Mouse (Mus musculus) gastrocnemius, postnatal 14 days (tissue): ENCODE measurements around the gene Pgm2. TPM values are rescaled to one million over a fixed set of nuclear protein-coding genes. Genes with fewer than 3 reads are reported as not detected.
A peak's percentile ranks its signal among the peaks of the same experiment; 100 is the strongest.

Experiments used
- DNase-seq: peaks from one replicate; pipeline ENCODE4 v3.0.0; 2021; ENCODE audit warnings: mixed read lengths
- intact Hi-C: fragments of 180-260 bp; cut with DNase I; formaldehyde crosslinking; loops from one replicate; pipeline ENCODE4 v1.15.1; 2025; ENCODE audit warnings: low total_unique reads
- long read RNA-seq, 2 experiments: library from polyadenylated mRNA; stranded (forward); transcript quantifications; one replicate each; pipeline ENCODE4 v2.0.0; 2021
- total RNA-seq, 2 experiments: library from RNA; stranded (reverse); gene quantifications; 2 replicates each; pipeline ENCODE4 v1.2.3; 2021

Pgm2 gene
- total RNA-seq: 1 to 10 TPM; 4.9 to 5.2 TPM
- long read RNA-seq, experiment 1, partial matches to known transcripts: 1 of 6 reads
- long read RNA-seq, experiment 1, other reads (novel, unspliced or antisense): 1 of 6 reads
- long read RNA-seq, experiment 2, transcript Pgm2-201 (14 exons, 2,369 nt): major isoform, 5 of 5 reads
- long read RNA-seq, experiment 2, partial matches to known transcripts: 0 of 5 reads
- long read RNA-seq, experiment 2, other reads (novel, unspliced or antisense): 0 of 5 reads

GRCm38 (mm10) chr5:64092748-64093292 is at the start of gene Pgm2:
TSS of gene Pgm2 (plus strand) at chr5:64092950.
- intact Hi-C loops: no loop called here
- DNase-seq: peak; percentile 88

- intact Hi-C loops: no loop called here
- DNase-seq: no peak
Observed at GRCm38 (mm10) chr5:64043694-64044453, 48.9 kb upstream of the Pgm2 start.

- DNase-seq: no peak
- intact Hi-C loops: no loop called here
Observed at GRCm38 (mm10) chr5:64044790-64045189, 48.0 kb upstream of the Pgm2 start.

GRCm38 (mm10) chr5:64045502-64045901 is 47.2 kb upstream of the Pgm2 start:
- intact Hi-C loops: no loop called here
- DNase-seq: peak; percentile 52

- intact Hi-C loops: no loop called here
- no peak for DNase-seq
Observed at GRCm38 (mm10) chr5:64046995-64047394, 45.8 kb upstream of the Pgm2 start.

- no peak for DNase-seq
- intact Hi-C loops: no loop called here
Observed at GRCm38 (mm10) chr5:64047921-64048320, 44.8 kb upstream of the Pgm2 start.

GRCm38 (mm10) chr5:64048605-64049004 is 44.1 kb upstream of the Pgm2 start:
- no peak for DNase-seq
- intact Hi-C loops: no loop called here

GRCm38 (mm10) chr5:64049256-64049655 is 43.5 kb upstream of the Pgm2 start:
- DNase-seq: no peak
- intact Hi-C loops: no loop called here

- intact Hi-C loops: no loop called here
- no peak for DNase-seq
Observed at GRCm38 (mm10) chr5:64053010-64053409, 39.7 kb upstream of the Pgm2 start.

GRCm38 (mm10) chr5:64056210-64056609 is 36.5 kb upstream of the Pgm2 start:
- DNase-seq: no peak
- intact Hi-C loops: no loop called here

- intact Hi-C loops: loop anchor here (10.0 kb wide), 1 partner anchor 86 kb away; no protein-coding TSS in a partner anchor
- DNase-seq: no peak
Observed at GRCm38 (mm10) chr5:64060881-64061280, 31.9 kb upstream of the Pgm2 start.

- intact Hi-C loops: loop anchor here (10.0 kb wide), 1 partner anchor 87 kb away; no protein-coding TSS in a partner anchor
- DNase-seq: no peak
Observed at GRCm38 (mm10) chr5:64061643-64062042, 31.1 kb upstream of the Pgm2 start.

- intact Hi-C loops: loop anchor here (10.0 kb wide), 1 partner anchor 88 kb away; no protein-coding TSS in a partner anchor
- no peak for DNase-seq
Observed at GRCm38 (mm10) chr5:64062882-64063621, 29.7 kb upstream of the Pgm2 start.

- intact Hi-C loops: loop anchor here (10.0 kb wide), 1 partner anchor 89 kb away; no protein-coding TSS in a partner anchor
- no peak for DNase-seq
Observed at GRCm38 (mm10) chr5:64063622-64064355, 29.0 kb upstream of the Pgm2 start.

- intact Hi-C loops: loop anchor here (10.0 kb wide), 1 partner anchor 90 kb away; no protein-coding TSS in a partner anchor
- no peak for DNase-seq
Observed at GRCm38 (mm10) chr5:64064401-64064800, 28.3 kb upstream of the Pgm2 start.

- intact Hi-C loops: loop anchor here (10.0 kb wide), 1 partner anchor 91 kb away; no protein-coding TSS in a partner anchor
- no peak for DNase-seq
Observed at GRCm38 (mm10) chr5:64065497-64066046, 27.2 kb upstream of the Pgm2 start.

- intact Hi-C loops: loop anchor here (10.0 kb wide), 1 partner anchor 91 kb away; no protein-coding TSS in a partner anchor
Observed at GRCm38 (mm10) chr5:64066159-64066558, 26.6 kb upstream of the Pgm2 start.

GRCm38 (mm10) chr5:64067576-64067975 is 25.2 kb upstream of the Pgm2 start:
- no peak for DNase-seq
- intact Hi-C loops: loop anchor here (10.0 kb wide), 1 partner anchor 93 kb away; no protein-coding TSS in a partner anchor

More at GRCm38 (mm10) chr5:64066159-64066558, 26.6 kb upstream of the Pgm2 start:
- no peak for DNase-seq
